In the genomic region with DNA sequence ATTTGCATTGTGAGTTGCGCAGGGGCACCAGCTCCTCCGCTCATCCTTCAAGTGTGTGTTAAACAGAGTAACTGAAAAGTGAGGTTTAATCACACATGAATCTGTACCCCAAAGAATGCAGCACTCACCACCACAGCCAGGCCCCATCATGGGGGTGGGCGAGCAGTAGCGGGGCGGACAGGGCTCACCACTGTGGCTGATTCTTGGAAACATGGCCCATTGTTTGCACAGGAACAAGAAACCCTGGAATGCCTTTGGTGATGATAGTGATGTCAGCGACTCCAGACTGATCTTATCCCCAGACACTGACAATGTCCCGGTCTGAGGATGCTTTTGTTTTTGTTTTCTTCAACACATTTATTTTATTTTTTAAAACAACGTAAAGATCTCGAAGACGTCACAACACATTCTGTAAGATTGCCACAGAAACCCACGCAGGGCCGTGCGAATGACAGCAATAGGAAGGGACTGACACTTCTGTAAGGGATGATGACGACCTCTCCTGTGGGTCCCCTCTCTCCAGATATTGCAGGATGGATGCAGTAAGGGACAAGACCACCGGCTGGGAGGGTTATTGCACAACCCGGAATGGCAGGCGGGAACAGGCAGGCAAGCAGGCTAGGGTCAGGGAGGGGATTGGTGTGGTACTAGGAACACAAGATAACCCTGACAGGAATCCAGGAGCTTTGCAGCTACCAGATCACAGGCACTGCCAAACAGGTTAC, we compare ENCODE assay signal across 8 mouse cellular contexts. TPM values are rescaled to one million over a fixed set of nuclear protein-coding genes. Genes with fewer than 3 reads are reported as not detected.
DNase-seq lines count a peak whose midpoint lies in the region; ATAC-seq and TF ChIP-seq lines count a peak whose summit lies in the region.
"Had no signal": no experiment of that assay in that cellular context is flagged by ENCODE, and none has a peak within 500 bp of the region (broad histone marks: within the 10 kb centered on the region; RNA-seq: fewer than 3 reads in every experiment).

No protein-coding gene starts in this region.

- peak; percentile 33 for DNase-seq in embryo, embryonic 11 days
- peak; percentile 21 for DNase-seq in lung, postnatal 25 days (ENCODE audit: low spot score)
- no peak for DNase-seq in cerebellum, postnatal 4 days (ENCODE audit: low spot score in 2 of 2)
- DNase-seq in left cerebral cortex, postnatal 14 days (ENCODE audit: low spot score in 2 of 2) = no peak

- H3K27me3 ChIP-seq in intestine, embryonic 15.5 days (replicated peaks) = no peaks in the 10 kb centered on the region
- H3K27me3 ChIP-seq in intestine, postnatal 0 days (replicated peaks; ENCODE audit: control insufficient read depth, insufficient read depth, low read length) = no peaks in the 10 kb centered on the region
- H3K27me3 ChIP-seq in C2C12 (ENCODE audit: control insufficient read depth, insufficient read depth, insufficient read length) = no peaks in the 10 kb centered on the region
- H3K27me3 ChIP-seq: limb, embryonic 13.5 days had no signal

- no peaks in the 10 kb centered on the region for H3K79me3 ChIP-seq in C2C12 (ENCODE audit: low read depth)

- no peaks in the 10 kb centered on the region for H3K4me1 ChIP-seq in intestine, embryonic 15.5 days (replicated peaks)
- H3K4me1 ChIP-seq in intestine, postnatal 0 days (replicated peaks; ENCODE audit: control insufficient read depth, insufficient read depth, low read length) = no peaks in the 10 kb centered on the region

- H3K4me3 ChIP-seq in intestine, embryonic 15.5 days (replicated peaks) = no peak overlapping the region
- no peak overlapping the region for H3K4me3 ChIP-seq in intestine, postnatal 0 days (ENCODE audit: low read depth, low read length)
- no peak overlapping the region for H3K4me3 ChIP-seq in C2C12 (ENCODE audit: insufficient read depth, poor library complexity, severe bottlenecking)
- H3K4me3 ChIP-seq: limb, embryonic 13.5 days had no signal

- 0 out of 2 replicates have a peak, but pooled peaks cover 5% of the 10 kb centered on the region for H3K36me3 ChIP-seq in intestine, embryonic 15.5 days
- H3K36me3 ChIP-seq in intestine, postnatal 0 days (ENCODE audit: control insufficient read depth, insufficient read depth) = peaks cover 6% of the 10 kb centered on the region; the same call in 1 of the 2 replicates
- no peaks in the 10 kb centered on the region for H3K36me3 ChIP-seq in C2C12 (ENCODE audit: control insufficient read depth, insufficient read depth)

- H3K79me2 ChIP-seq in C2C12 (ENCODE audit: control insufficient read depth, insufficient read depth) = no peaks in the 10 kb centered on the region

- H3K4me2 ChIP-seq in intestine, embryonic 15.5 days (replicated peaks) = no peak overlapping the region
- no peak overlapping the region for H3K4me2 ChIP-seq in intestine, postnatal 0 days (replicated peaks; ENCODE audit: low read depth)
- H3K4me2 ChIP-seq: limb, embryonic 13.5 days had no signal

- intact Hi-C loops in left cerebral cortex, postnatal 14 days (cut with DNase I) = no loop called here

- no peak overlapping the region for H3K27ac ChIP-seq in intestine, embryonic 15.5 days
- no peak overlapping the region for H3K27ac ChIP-seq in intestine, postnatal 0 days (ENCODE audit: low read depth, low read length)
- H3K27ac ChIP-seq: limb, embryonic 13.5 days had no signal

- WGBS in intestine, embryonic 15.5 days = 71% methylated on average over 17 of the region's 17 CpGs
- 69% methylated on average over 17 of the region's 17 CpGs for WGBS in intestine, postnatal 0 days

- H3K9ac ChIP-seq in intestine, embryonic 15.5 days = no peak overlapping the region
- H3K9ac ChIP-seq in intestine, postnatal 0 days (ENCODE audit: low read depth, low read length) = no peak overlapping the region
- H3K9ac ChIP-seq: limb, embryonic 13.5 days had no signal

- no peak for TF ChIP-seq CTCF in intestine, postnatal 0 days (IDR thresholded peaks at IDR 0.05; ENCODE audit: low read depth)
- no peak for TF ChIP-seq CTCF in C2C12 (IDR thresholded peaks at IDR 0.05; ENCODE audit: control insufficient read depth, insufficient read depth, insufficient read length)

- no peaks in the 10 kb centered on the region for H3K9me3 ChIP-seq in intestine, embryonic 15.5 days
- no peaks in the 10 kb centered on the region for H3K9me3 ChIP-seq in intestine, postnatal 0 days (ENCODE audit: control insufficient read depth)
- H3K9me3 ChIP-seq: limb, embryonic 13.5 days had no signal

- no peak overlapping the region for H3ac ChIP-seq in C2C12 (ENCODE audit: control insufficient read depth, insufficient read length, low read depth)

- peak; percentile 41 for ATAC-seq in intestine, embryonic 15.5 days
- no peak for ATAC-seq in intestine, postnatal 0 days

TF ChIP-seq in C2C12, 6 proteins besides CTCF, POLR2A, EP300 and RAD21:
- TF ChIP-seq MYOG (IDR thresholded peaks at IDR 0.05; ENCODE audit: control insufficient read depth, extremely low read depth, insufficient read length) = no peak
- no peak for TF ChIP-seq USF1 (IDR thresholded peaks at IDR 0.05; ENCODE audit: low read depth)
- no peak for TF ChIP-seq FOSL1 (IDR thresholded peaks at IDR 0.05; ENCODE audit: insufficient read depth, low read length, poor library complexity, severe bottlenecking)
- TF ChIP-seq MYOD1 (IDR thresholded peaks at IDR 0.05; ENCODE audit: control insufficient read depth, insufficient read length, low read depth) = no peak
- no peak for TF ChIP-seq MAX (IDR thresholded peaks at IDR 0.05)
- TF ChIP-seq CEBPB (IDR thresholded peaks at IDR 0.05; ENCODE audit: low read depth) = peak; percentile 17
TF ChIP-seq in C2C12: peak in this region for 1.

RNA-seq across cellular contexts. Expression of a gene that starts 45.3 kb away (rescaled TPM):
- polyA plus RNA-seq in intestine, embryonic 15.5 days (2015; fragmentation: Nextera tagmentation; extraction: Ambion mirVana) = 1.4 and 2.2 TPM in 2 replicates
- 0.69 and 0.98 TPM in 2 replicates for polyA plus RNA-seq in intestine, postnatal 0 days (2015; fragmentation: Nextera tagmentation; extraction: Ambion mirVana)
- 0.09 TPM for polyA plus RNA-seq in C2C12 (2012; fragmentation: generic; extraction: Trizol)
- total RNA-seq in left cerebral cortex, postnatal 14 days (2021) = 1 to 10 TPM; 1.4 to 1.8 TPM

Comparison
In these comparisons a context has a peak if more than half of its experiments do, and no peak if none do; other contexts are left out.
1. DNase-seq: peak in embryo, embryonic 11 days (single experiment) and lung, postnatal 25 days (single experiment); none in cerebellum, postnatal 4 days (0 of 2) and left cerebral cortex, postnatal 14 days (0 of 2).